In the genomic region with DNA sequence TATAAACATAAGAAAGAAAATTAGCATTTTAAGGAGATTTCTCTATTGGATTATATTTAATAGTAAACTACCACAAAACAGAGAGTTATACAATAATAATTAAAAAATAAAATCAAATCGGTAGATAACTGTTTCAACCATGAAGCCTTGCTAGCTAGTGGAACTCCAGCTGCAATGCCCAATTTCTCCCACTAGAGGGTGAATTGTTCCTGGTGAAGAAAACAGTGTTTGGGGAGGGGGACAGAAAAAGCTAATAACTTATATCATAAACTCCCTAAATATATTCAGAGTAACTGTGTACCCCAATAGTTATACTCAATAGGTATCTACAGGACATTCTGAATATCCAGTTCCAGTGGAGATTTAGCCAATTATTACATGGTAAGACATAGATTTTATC, we compare ENCODE assay signal across 10 mouse cellular contexts.
DNase-seq lines count a peak whose midpoint lies in the region; ATAC-seq and TF ChIP-seq lines count a peak whose summit lies in the region.
"Had no signal": no experiment of that assay in that cellular context is flagged by ENCODE, and none has a peak within 500 bp of the region (broad histone marks: within the 10 kb centered on the region; RNA-seq: fewer than 3 reads in every experiment).

No protein-coding gene starts in this region.

- H3K27me3 ChIP-seq in forebrain, embryonic 12.5 days = no peaks in the 10 kb centered on the region
- H3K27me3 ChIP-seq in forebrain, embryonic 16.5 days (replicated peaks; ENCODE audit: control insufficient read depth, insufficient read depth, low read length) = no peaks in the 10 kb centered on the region
- no peaks in the 10 kb centered on the region for H3K27me3 ChIP-seq in liver, adult 2 months (ENCODE audit: control insufficient read depth, insufficient read depth, low read length)
- H3K27me3 ChIP-seq in liver, embryonic 11.5 days (replicated peaks; ENCODE audit: control insufficient read depth, insufficient read depth, low read length) = no peaks in the 10 kb centered on the region
- no peaks in the 10 kb centered on the region for H3K27me3 ChIP-seq in embryonic facial prominence, embryonic 11.5 days (ENCODE audit: control insufficient read depth, insufficient read depth, low read length)
- no peaks in the 10 kb centered on the region for H3K27me3 ChIP-seq in lung, postnatal 0 days (replicated peaks; ENCODE audit: insufficient read depth, low read length)
- H3K27me3 ChIP-seq: stomach, embryonic 15.5 days had no signal

- no peaks in the 10 kb centered on the region for H3K9me3 ChIP-seq in forebrain, embryonic 12.5 days
- H3K9me3 ChIP-seq in forebrain, embryonic 16.5 days (ENCODE audit: control insufficient read depth, low read length) = no peaks in the 10 kb centered on the region
- H3K9me3 ChIP-seq in liver, embryonic 11.5 days (ENCODE audit: control insufficient read depth, low read length) = no peaks in the 10 kb centered on the region
- no peaks in the 10 kb centered on the region for H3K9me3 ChIP-seq in embryonic facial prominence, embryonic 11.5 days (replicated peaks; ENCODE audit: control insufficient read depth, low read length)
- no peaks in the 10 kb centered on the region for H3K9me3 ChIP-seq in lung, postnatal 0 days (ENCODE audit: low read length)
- H3K9me3 ChIP-seq: G1E; stomach, embryonic 15.5 days had no signal

- TF ChIP-seq POLR2A in liver, adult 2 months (IDR thresholded peaks at IDR 0.05; ENCODE audit: extremely low read depth, insufficient read depth, low read length) = no peak

- H3K4me3 ChIP-seq in forebrain, embryonic 12.5 days (replicated peaks) = no peak overlapping the region
- H3K4me3 ChIP-seq in forebrain, embryonic 16.5 days (replicated peaks; ENCODE audit: low read length) = no peak overlapping the region
- no peak overlapping the region for H3K4me3 ChIP-seq in liver, adult 2 months (ENCODE audit: insufficient read depth, low read depth, low read length)
- no peak overlapping the region for H3K4me3 ChIP-seq in liver, embryonic 11.5 days (ENCODE audit: low read depth, low read length)
- no peak overlapping the region for H3K4me3 ChIP-seq in embryonic facial prominence, embryonic 11.5 days (ENCODE audit: low read depth, low read length)
- H3K4me3 ChIP-seq in lung, postnatal 0 days (ENCODE audit: low read depth, low read length) = no peak overlapping the region
- H3K4me3 ChIP-seq: stomach, embryonic 15.5 days had no signal

- H3K9ac ChIP-seq in forebrain, embryonic 12.5 days = no peak overlapping the region
- no peak overlapping the region for H3K9ac ChIP-seq in forebrain, embryonic 16.5 days (replicated peaks; ENCODE audit: low read depth, low read length)
- no peak overlapping the region for H3K9ac ChIP-seq in liver, adult 2 months (ENCODE audit: low read depth, low read length)
- H3K9ac ChIP-seq in liver, embryonic 11.5 days (ENCODE audit: low read depth, low read length) = no peak overlapping the region
- no peak overlapping the region for H3K9ac ChIP-seq in embryonic facial prominence, embryonic 11.5 days (replicated peaks; ENCODE audit: low read length)
- H3K9ac ChIP-seq in lung, postnatal 0 days (replicated peaks; ENCODE audit: low read depth) = no peak overlapping the region
- H3K9ac ChIP-seq: stomach, embryonic 15.5 days had no signal

- WGBS in forebrain, embryonic 12.5 days = 65% methylated on average over 1 of the region's 1 CpGs
- 84% methylated on average over 1 of the region's 1 CpGs for WGBS in forebrain, embryonic 16.5 days
- 37% methylated on average over 1 of the region's 1 CpGs for WGBS in liver, adult 2 months
- WGBS in liver, embryonic 11.5 days = 66% methylated on average over 1 of the region's 1 CpGs
- WGBS in embryonic facial prominence, embryonic 11.5 days = 75% methylated on average over 1 of the region's 1 CpGs
- 57% methylated on average over 1 of the region's 1 CpGs for WGBS in lung, postnatal 0 days

- no peak for TF ChIP-seq EP300 in lung, postnatal 0 days (IDR thresholded peaks at IDR 0.05)

- TF ChIP-seq CTCF in liver, adult 2 months (IDR thresholded peaks at IDR 0.05; ENCODE audit: low read depth, low read length) = peak; percentile 42
- peak; percentile 62 for TF ChIP-seq CTCF in lung, postnatal 0 days (IDR thresholded peaks at IDR 0.05)

- no peak overlapping the region for H3K27ac ChIP-seq in forebrain, embryonic 12.5 days
- H3K27ac ChIP-seq in forebrain, embryonic 16.5 days (ENCODE audit: low read length) = no peak overlapping the region
- no peak overlapping the region for H3K27ac ChIP-seq in liver, adult 2 months (replicated peaks; ENCODE audit: insufficient read depth, low read depth, low read length)
- H3K27ac ChIP-seq in liver, embryonic 11.5 days (ENCODE audit: low read depth, low read length) = no peak overlapping the region
- H3K27ac ChIP-seq in embryonic facial prominence, embryonic 11.5 days (replicated peaks; ENCODE audit: low read depth, low read length) = no peak overlapping the region
- H3K27ac ChIP-seq in lung, postnatal 0 days (ENCODE audit: low read length) = no peak overlapping the region
- H3K27ac ChIP-seq: stomach, embryonic 15.5 days had no signal

- no peaks in the 10 kb centered on the region for H3K79me2 ChIP-seq in liver, adult 2 months (ENCODE audit: control insufficient read depth, insufficient read depth, low read length)

- no peak overlapping the region for H3K4me2 ChIP-seq in forebrain, embryonic 12.5 days
- H3K4me2 ChIP-seq in forebrain, embryonic 16.5 days (ENCODE audit: low read length) = no peak overlapping the region
- no peak overlapping the region for H3K4me2 ChIP-seq in liver, embryonic 11.5 days
- H3K4me2 ChIP-seq in embryonic facial prominence, embryonic 11.5 days (ENCODE audit: low read depth, low read length) = no peak overlapping the region
- H3K4me2 ChIP-seq in lung, postnatal 0 days (replicated peaks; ENCODE audit: low read depth, low read length) = no peak overlapping the region
- H3K4me2 ChIP-seq: stomach, embryonic 15.5 days had no signal

- H3K4me1 ChIP-seq in forebrain, embryonic 12.5 days = no peaks in the 10 kb centered on the region
- no peaks in the 10 kb centered on the region for H3K4me1 ChIP-seq in forebrain, embryonic 16.5 days (replicated peaks; ENCODE audit: control insufficient read depth, insufficient read depth, low read length)
- no peaks in the 10 kb centered on the region for H3K4me1 ChIP-seq in liver, adult 2 months (ENCODE audit: control insufficient read depth, insufficient read depth, low read length)
- no peaks in the 10 kb centered on the region for H3K4me1 ChIP-seq in liver, embryonic 11.5 days (replicated peaks; ENCODE audit: control insufficient read depth, insufficient read depth, low read length)
- no peaks in the 10 kb centered on the region for H3K4me1 ChIP-seq in embryonic facial prominence, embryonic 11.5 days (ENCODE audit: control insufficient read depth, insufficient read depth, low read length)
- H3K4me1 ChIP-seq in lung, postnatal 0 days (ENCODE audit: insufficient read depth, low read depth, low read length) = no peaks in the 10 kb centered on the region
- H3K4me1 ChIP-seq: stomach, embryonic 15.5 days had no signal

- DNase-seq in liver, adult 2 months (ENCODE audit: extremely low read depth, low read depth, low spot score) = peak; percentile 9
- DNase-seq in liver, embryonic 11.5 days (ENCODE audit: low spot score) = no peak
- peak; percentile 27 for DNase-seq in R1 (ENCODE audit: low read depth, low spot score)
- peak; percentile 66 for DNase-seq in embryonic facial prominence, embryonic 11.5 days (ENCODE audit: low spot score)
- no peak for DNase-seq in lung, postnatal 0 days (ENCODE audit: low spot score)
- DNase-seq in spleen, postnatal 36 days (ENCODE audit: low spot score in 2 of 2) = no peak

- ATAC-seq in forebrain, embryonic 12.5 days (ENCODE audit: low FRiP score) = 0 out of 2 replicates have a peak, but pooled peaks have one; percentile 33
- no peak for ATAC-seq in forebrain, embryonic 16.5 days
- no peak for ATAC-seq in liver, embryonic 11.5 days (replicated peaks; ENCODE audit: low FRiP score)
- ATAC-seq in embryonic facial prominence, embryonic 11.5 days (replicated peaks; ENCODE audit: insufficient number of reproducible peaks, low FRiP score, low TSS enrichment, low read depth) = no peak
- ATAC-seq in lung, postnatal 0 days = no peak

- no peaks in the 10 kb centered on the region for H3K36me3 ChIP-seq in forebrain, embryonic 12.5 days (replicated peaks)
- H3K36me3 ChIP-seq in forebrain, embryonic 16.5 days (ENCODE audit: control insufficient read depth, insufficient read depth) = no peaks in the 10 kb centered on the region
- H3K36me3 ChIP-seq in liver, adult 2 months (ENCODE audit: control insufficient read depth, insufficient read depth, low read length) = no peaks in the 10 kb centered on the region
- no peaks in the 10 kb centered on the region for H3K36me3 ChIP-seq in liver, embryonic 11.5 days (ENCODE audit: control insufficient read depth, insufficient read depth, low read length)
- no peaks in the 10 kb centered on the region for H3K36me3 ChIP-seq in embryonic facial prominence, embryonic 11.5 days (replicated peaks; ENCODE audit: control insufficient read depth, insufficient read depth, low read depth, low read length)
- no peaks in the 10 kb centered on the region for H3K36me3 ChIP-seq in lung, postnatal 0 days (ENCODE audit: insufficient read depth, low read length)
- H3K36me3 ChIP-seq: G1E; stomach, embryonic 15.5 days had no signal

Comparison
In these comparisons a context has a peak if more than half of its experiments do, and no peak if none do; other contexts are left out.
1. DNase-seq: peak in liver, adult 2 months (single experiment), R1 (single experiment) and embryonic facial prominence, embryonic 11.5 days (single experiment); none in liver, embryonic 11.5 days (single experiment), lung, postnatal 0 days (single experiment) and spleen, postnatal 36 days (0 of 2).